ENCODE assay signal across 18 mouse cellular contexts in the genomic region with DNA sequence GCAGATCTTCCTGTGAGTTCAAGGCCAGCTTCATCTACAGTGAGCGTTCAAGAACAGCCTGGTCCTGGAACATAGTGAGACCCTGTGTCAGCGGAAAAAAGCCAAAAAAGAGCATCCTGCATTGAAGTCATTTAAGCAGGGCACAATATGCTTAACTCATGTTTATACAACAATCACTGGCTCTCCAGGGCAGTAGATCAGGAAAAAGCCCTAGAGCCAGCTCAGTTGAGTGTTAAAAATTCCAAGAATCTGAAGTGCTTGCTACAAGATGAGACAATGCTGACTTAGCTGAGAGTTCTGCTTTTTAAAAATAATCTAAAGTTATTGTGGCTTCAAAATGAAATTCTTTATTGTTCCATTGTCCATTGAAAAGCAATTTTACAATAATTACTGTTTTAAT. TPM values are rescaled to one million over a fixed set of nuclear protein-coding genes. Genes with fewer than 3 reads are reported as not detected.
A peak's percentile ranks its signal among the peaks of the same experiment; 100 is the strongest.
DNase-seq lines count a peak whose midpoint lies in the region; ATAC-seq and TF ChIP-seq lines count a peak whose summit lies in the region.
"Had no signal": no experiment of that assay in that cellular context is flagged by ENCODE, and none has a peak within 500 bp of the region (broad histone marks: within the 10 kb centered on the region; RNA-seq: fewer than 3 reads in every experiment).

No protein-coding gene starts in this region.

- no peak for DNase-seq in cerebellum, adult 2 months
- DNase-seq in cerebellum, postnatal 36 days, result no peak
- DNase-seq in heart, postnatal 25 days (ENCODE audit: low spot score), result no peak
- peak; percentile 75 for DNase-seq in lung, postnatal 0 days (ENCODE audit: low spot score)
- DNase-seq in lung, adult 18-20 months, result no peak
- no peak for DNase-seq in urinary bladder, postnatal 36 days (ENCODE audit: low spot score in 2 of 2)
- DNase-seq: adrenal gland, adult 8-10 months; cerebellum, adult 11-12 months; kidney, adult 2 months; kidney, postnatal 36 days had no signal

- H3K79me2 ChIP-seq in macrophage (ENCODE audit: inconsistent target), result peaks cover 68% of the 10 kb centered on the region

- no peaks in the 10 kb centered on the region for H3K9me3 ChIP-seq in heart, embryonic 14.5 days (ENCODE audit: control insufficient read depth, low read length)
- H3K9me3 ChIP-seq in lung, postnatal 0 days (ENCODE audit: low read length), result no peaks in the 10 kb centered on the region
- H3K9me3 ChIP-seq: embryonic facial prominence, embryonic 12.5 days; limb, embryonic 13.5 days; midbrain, embryonic 10.5 days; stomach, embryonic 15.5 days had no signal

- H3K36me3 ChIP-seq in heart, embryonic 14.5 days (ENCODE audit: control insufficient read depth, insufficient read depth, low read length), result no peaks in the 10 kb centered on the region
- no peaks in the 10 kb centered on the region for H3K36me3 ChIP-seq in lung, postnatal 0 days (ENCODE audit: insufficient read depth, low read length)
- H3K36me3 ChIP-seq in macrophage (ENCODE audit: inconsistent target), result no peaks in the 10 kb centered on the region
- H3K36me3 ChIP-seq: embryonic facial prominence, embryonic 12.5 days; limb, embryonic 13.5 days; midbrain, embryonic 10.5 days; stomach, embryonic 15.5 days had no signal

- H3K27me3 ChIP-seq in cerebellum, adult 2 months (ENCODE audit: control insufficient read depth, insufficient read depth, low read length), result no peaks in the 10 kb centered on the region
- H3K27me3 ChIP-seq in heart, embryonic 14.5 days (ENCODE audit: control insufficient read depth, insufficient read depth, low read length), result no peaks in the 10 kb centered on the region
- no peaks in the 10 kb centered on the region for H3K27me3 ChIP-seq in lung, postnatal 0 days (replicated peaks; ENCODE audit: insufficient read depth, low read length)
- H3K27me3 ChIP-seq: embryonic facial prominence, embryonic 12.5 days; limb, embryonic 13.5 days; stomach, embryonic 15.5 days had no signal

- H3K4me3 ChIP-seq in cerebellum, adult 2 months (replicated peaks; ENCODE audit: insufficient read depth, low read depth, low read length), result no peak overlapping the region
- H3K4me3 ChIP-seq in heart, embryonic 14.5 days (ENCODE audit: control insufficient read depth in 1 of 2, insufficient read depth in 1 of 2, low read depth in 1 of 2, low read length in 2 of 2), result no peak overlapping the region
- H3K4me3 ChIP-seq in lung, postnatal 0 days (ENCODE audit: low read depth, low read length), result no peak overlapping the region
- no peak overlapping the region for H3K4me3 ChIP-seq in macrophage (ENCODE audit: inconsistent target)
- H3K4me3 ChIP-seq: embryonic facial prominence, embryonic 12.5 days; limb, embryonic 13.5 days; midbrain, embryonic 10.5 days; stomach, embryonic 15.5 days had no signal

- no peak overlapping the region for H3K4me2 ChIP-seq in heart, embryonic 14.5 days (ENCODE audit: low read length)
- H3K4me2 ChIP-seq in lung, postnatal 0 days (replicated peaks; ENCODE audit: low read depth, low read length), result no peak overlapping the region
- H3K4me2 ChIP-seq: embryonic facial prominence, embryonic 12.5 days; limb, embryonic 13.5 days; stomach, embryonic 15.5 days had no signal

- 92% methylated on average over 2 of the region's 2 CpGs for WGBS in cerebellum, adult 2 months
- WGBS in heart, embryonic 14.5 days, result 65% methylated on average over 2 of the region's 2 CpGs
- 59% methylated on average over 2 of the region's 2 CpGs for WGBS in lung, postnatal 0 days
- 100% methylated on average over 1 of the region's 2 CpGs for WGBS in macrophage (ENCODE audit: missing documents)

- TF ChIP-seq CTCF in cerebellum, adult 2 months (IDR thresholded peaks at IDR 0.05; ENCODE audit: borderline replicate concordance, insufficient read depth, low read depth, low read length), result no peak
- no peak for TF ChIP-seq CTCF in lung, postnatal 0 days (IDR thresholded peaks at IDR 0.05)

- ATAC-seq in heart, embryonic 14.5 days (ENCODE audit: insufficient number of reproducible peaks, insufficient read depth, low FRiP score, low read depth), result no peak
- peak; percentile 65 for ATAC-seq in lung, postnatal 0 days
- ATAC-seq: forebrain, embryonic 16.5 days; hindbrain, postnatal 0 days had no signal

- H3K4me1 ChIP-seq in cerebellum, adult 2 months (ENCODE audit: control insufficient read depth, insufficient read depth, low read length), result peaks cover 24% of the 10 kb centered on the region
- H3K4me1 ChIP-seq in heart, embryonic 14.5 days (ENCODE audit: control insufficient read depth in 2 of 2, insufficient read depth in 2 of 2, low read length in 2 of 2), result peaks cover 13 to 65% of the 10 kb centered on the region in 2 experiments
- peaks cover 11% of the 10 kb centered on the region; the same call in 1 of the 2 replicates for H3K4me1 ChIP-seq in lung, postnatal 0 days (ENCODE audit: insufficient read depth, low read depth, low read length)
- H3K4me1 ChIP-seq: embryonic facial prominence, embryonic 12.5 days; limb, embryonic 13.5 days; stomach, embryonic 15.5 days had no signal

- TF ChIP-seq EP300 in lung, postnatal 0 days (IDR thresholded peaks at IDR 0.05), result peak; percentile 93

- intact Hi-C loops in heart, postnatal 25 days (cut with DNase I), result loop anchor here (2.0 kb wide), 1 partner anchor 20 kb away; no protein-coding TSS in a partner anchor

- no peak overlapping the region for H3K9ac ChIP-seq in heart, embryonic 14.5 days (ENCODE audit: low read length)
- H3K9ac ChIP-seq in lung, postnatal 0 days (replicated peaks; ENCODE audit: low read depth), result no peak overlapping the region
- H3K9ac ChIP-seq: embryonic facial prominence, embryonic 12.5 days; limb, embryonic 13.5 days; stomach, embryonic 15.5 days had no signal

- peak overlapping the region; percentile 50 for H3K27ac ChIP-seq in cerebellum, adult 2 months (ENCODE audit: insufficient read depth, low read length)
- H3K27ac ChIP-seq in heart, embryonic 14.5 days (replicated peaks in 1 of 2; ENCODE audit: control insufficient read depth in 1 of 2, insufficient read depth in 1 of 2, low read depth in 2 of 2, low read length in 2 of 2), result peak overlapping the region; percentile 53 to 75
- H3K27ac ChIP-seq in lung, postnatal 0 days (ENCODE audit: low read length), result peak overlapping the region; percentile 55
- peak overlapping the region; percentile 95 for H3K27ac ChIP-seq in macrophage
- H3K27ac ChIP-seq: embryonic facial prominence, embryonic 12.5 days; hindbrain, postnatal 0 days; limb, embryonic 13.5 days; midbrain, embryonic 10.5 days; stomach, embryonic 15.5 days had no signal

- TF ChIP-seq POLR2A in cerebellum, adult 2 months (IDR thresholded peaks at IDR 0.05; ENCODE audit: borderline replicate concordance, insufficient read depth, low read length), result no peak

RNA-seq across cellular contexts. Expression of gene Camk2d, which starts 32.9 kb away (rescaled TPM):
- polyA plus RNA-seq in cerebellum, adult 2 months (2012; rRNA removed), result 162 and 183 TPM in 2 replicates
- 149 and 154 TPM in 2 replicates for polyA plus RNA-seq in heart, embryonic 14.5 days (2014; fragmentation: Nextera tagmentation; extraction: Ambion mirVana)
- total RNA-seq in heart, postnatal 25 days (2021), result 100 to 1,000 TPM; 150 to 154 TPM
- 36.6 and 39.9 TPM in 2 replicates for polyA plus RNA-seq in lung, postnatal 0 days (2015; fragmentation: Nextera tagmentation; extraction: Ambion mirVana)
- 1,000 to 10,000 TPM in 2 of 26 experiments, 100 to 1,000 TPM in 24; 279 to 1,204 (median 350) TPM for total RNA-seq in macrophage (2018; cell fraction: chromatin; rRNA removed)
- 100 to 1,000 TPM in 2 of 26 experiments, 10 to 100 TPM in 24; 62.6 to 103 (median 86.1) TPM for total RNA-seq in macrophage (2018; cell fraction: cytosol; rRNA removed)
- 1,000 to 10,000 TPM in 1 of 26 experiments, 100 to 1,000 TPM in 25; 170 to 1,142 (median 219) TPM for total RNA-seq in macrophage (2018; cell fraction: nucleus; rRNA removed)
- 34.7 to 93.5 TPM (median 69.7 TPM) in 3 replicates for polyA plus RNA-seq in macrophage (2018)
